Mouse (Mus musculus): ENCODE measurements around the gene Gm49394. TPM values are rescaled to one million over a fixed set of nuclear protein-coding genes. Genes with fewer than 3 reads are reported as not detected.

The Gm49394 gene
- polyA plus RNA-seq, 1 experiment from 2014 or later = not detected

GRCm38 (mm10) chr7:142657821-142658614 lies 11.7 kb downstream of the Gm49394 start:
- WGBS = 2% methylated on average over 33 of the region's 34 CpGs
- Histone ChIP-seq H3K36me3 (no peaks in the 10 kb centered on the region; the same call in 1 of the 2 replicates), H3K4me1 (peaks cover 25% of the 10 kb centered on the region), H3K27me3 (replicated peaks) (peaks cover 98% of the 10 kb centered on the region), H3K4me2 (replicated peaks) (peak overlapping the region; percentile 61), H3K4me3 (peak overlapping the region; percentile 39), H3K27ac (no peak overlapping the region), H3K9ac (peak overlapping the region; percentile 59), H3K9me3 (no peaks in the 10 kb centered on the region)
- no peak for ATAC-seq (ENCODE audit: low FRiP score, low read depth)

- 5% methylated on average over 9 of the region's 9 CpGs for WGBS
- Histone ChIP-seq H3K36me3 (no peaks in the 10 kb centered on the region; the same call in 1 of the 2 replicates), H3K4me1 (peaks cover 25% of the 10 kb centered on the region), H3K9ac (peak overlapping the region; percentile 59; the same call in 1 of the 2 replicates), H3K4me3 (peak overlapping the region; percentile 39), H3K4me2 (replicated peaks) (peak overlapping the region; percentile 61), H3K27me3 (replicated peaks) (peaks cover 97% of the 10 kb centered on the region), H3K27ac (no peak overlapping the region), H3K9me3 (no peaks in the 10 kb centered on the region)
- ATAC-seq (ENCODE audit: low FRiP score, low read depth) = no peak
These were observed 12.4 kb downstream of the Gm49394 start for GRCm38 (mm10) chr7:142657341-142657791.

DNA sequence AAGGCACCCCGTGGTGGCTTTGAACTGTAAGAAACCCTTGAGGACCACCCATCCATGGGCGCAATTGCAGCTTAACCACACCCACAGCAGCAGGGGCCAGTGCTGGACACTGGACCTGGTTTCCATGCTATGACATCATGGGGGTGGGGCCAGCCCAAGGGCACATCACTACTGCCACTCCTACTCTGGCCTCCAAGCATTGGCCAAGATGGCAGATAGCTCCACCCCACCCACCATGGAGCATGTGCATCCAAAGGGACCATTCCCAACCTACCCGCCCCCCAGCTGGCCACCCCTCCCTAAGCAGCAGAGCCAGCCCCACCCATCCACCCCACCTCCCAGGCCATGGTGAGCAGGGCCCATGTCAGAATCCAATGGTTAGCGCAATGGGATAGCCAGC lies 13.7 kb downstream of the Gm49394 start:
- H3K4me1 ChIP-seq = peaks cover 25% of the 10 kb centered on the region

GRCm38 (mm10) chr7:142655633-142656032 lies 14.1 kb downstream of the Gm49394 start:
- H3K36me3 ChIP-seq = no peaks in the 10 kb centered on the region; the same call in 1 of the 2 replicates
- WGBS = 8% methylated on average over 11 of the region's 11 CpGs
- no peak for ATAC-seq (ENCODE audit: low FRiP score, low read depth)
- no peak overlapping the region for H3K27ac ChIP-seq
- H3K4me2 ChIP-seq (replicated peaks) = peak overlapping the region; percentile 61
- H3K9me3 ChIP-seq = no peaks in the 10 kb centered on the region
- H3K9ac ChIP-seq = no peak overlapping the region
- peaks cover 82% of the 10 kb centered on the region for H3K27me3 ChIP-seq (replicated peaks)
- H3K4me1 ChIP-seq = peaks cover 21% of the 10 kb centered on the region
- H3K4me3 ChIP-seq = peak overlapping the region; percentile 22; the same call in 1 of the 2 replicates

More for the DNA sequence above, 13.7 kb downstream of the Gm49394 start:
- ATAC-seq (ENCODE audit: low FRiP score, low read depth) = no peak
- Histone ChIP-seq H3K9me3 (no peaks in the 10 kb centered on the region), H3K36me3 (no peaks in the 10 kb centered on the region; the same call in 1 of the 2 replicates), H3K27me3 (replicated peaks) (peaks cover 86% of the 10 kb centered on the region), H3K4me2 (replicated peaks) (peak overlapping the region; percentile 61), H3K27ac (no peak overlapping the region), H3K4me3 (peak overlapping the region; percentile 22), H3K9ac (no peak overlapping the region)
- 32% methylated on average over 4 of the region's 4 CpGs for WGBS

DNA sequence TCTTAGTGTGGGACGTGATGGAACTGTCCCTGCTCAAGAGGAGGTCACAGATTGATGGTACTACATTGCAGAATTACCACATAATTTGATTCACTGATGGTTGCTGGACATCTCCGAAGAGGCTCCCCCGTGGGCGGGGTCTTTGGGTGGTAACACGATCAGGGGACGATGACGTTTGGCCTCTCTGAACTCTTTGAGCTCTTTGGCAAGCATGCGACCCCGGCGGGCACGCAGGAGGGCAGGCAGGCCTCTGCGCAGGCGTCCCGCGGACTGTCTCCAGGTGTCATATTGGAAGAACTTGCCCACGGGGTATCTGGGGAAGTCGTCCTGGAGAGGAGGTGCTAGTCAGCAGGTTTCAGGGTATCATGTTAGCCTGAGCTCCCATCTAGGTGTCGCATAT lies 16.0 kb downstream of the Gm49394 start:
- 15% methylated on average over 18 of the region's 18 CpGs for WGBS
- no peak for ATAC-seq (ENCODE audit: low FRiP score, low read depth)
- Histone ChIP-seq H3K4me2 (replicated peaks) (0 out of 2 replicates have a peak overlapping the region, but pooled peaks have one; percentile 61), H3K36me3 (no peaks in the 10 kb centered on the region; the same call in 1 of the 2 replicates), H3K27me3 (replicated peaks) (peaks cover 63% of the 10 kb centered on the region), H3K4me3 (no peak overlapping the region), H3K9me3 (no peaks in the 10 kb centered on the region), H3K27ac (no peak overlapping the region), H3K4me1 (peaks cover 8% of the 10 kb centered on the region), H3K9ac (no peak overlapping the region)

DNA sequence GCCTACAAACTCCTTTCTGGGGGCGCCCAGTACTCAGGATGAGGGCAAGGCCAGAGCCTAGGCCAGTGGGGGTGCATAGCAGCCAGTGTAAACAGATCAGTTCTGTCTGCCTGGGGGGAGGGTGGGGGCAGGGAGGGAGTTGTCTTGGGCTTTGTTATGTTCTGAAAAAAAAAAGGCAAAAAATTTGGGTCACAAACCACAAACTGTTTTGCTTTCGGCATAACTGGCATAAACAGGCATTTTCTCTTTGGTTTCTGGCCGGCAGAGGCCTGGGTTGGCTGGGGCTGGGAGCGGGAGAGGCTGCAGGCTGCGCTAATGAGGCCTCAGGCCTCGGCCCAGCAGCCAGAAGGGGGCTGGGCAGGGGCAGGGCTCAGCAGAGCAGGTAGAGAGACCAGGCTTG lies 23.1 kb downstream of the Gm49394 start:
- Histone ChIP-seq H3K4me2 (replicated peaks) (no peak overlapping the region), H3K9me3 (no peaks in the 10 kb centered on the region), H3K4me3 (no peak overlapping the region), H3K27ac (no peak overlapping the region), H3K36me3 (no peaks in the 10 kb centered on the region), H3K4me1 (no peaks in the 10 kb centered on the region), H3K27me3 (replicated peaks) (no peaks in the 10 kb centered on the region; the same call in 1 of the 2 replicates), H3K9ac (no peak overlapping the region)
- no peak for ATAC-seq (ENCODE audit: low FRiP score, low read depth)
- WGBS = 25% methylated on average over 6 of the region's 6 CpGs

- whole genome bisulfite sequencing = 57% methylated on average over 5 of the region's 5 CpGs
- ATAC-seq (ENCODE audit: low FRiP score, low read depth) = no peak
These were observed 24.7 kb downstream of the Gm49394 start for GRCm38 (mm10) chr7:142645045-142645444.

DNA sequence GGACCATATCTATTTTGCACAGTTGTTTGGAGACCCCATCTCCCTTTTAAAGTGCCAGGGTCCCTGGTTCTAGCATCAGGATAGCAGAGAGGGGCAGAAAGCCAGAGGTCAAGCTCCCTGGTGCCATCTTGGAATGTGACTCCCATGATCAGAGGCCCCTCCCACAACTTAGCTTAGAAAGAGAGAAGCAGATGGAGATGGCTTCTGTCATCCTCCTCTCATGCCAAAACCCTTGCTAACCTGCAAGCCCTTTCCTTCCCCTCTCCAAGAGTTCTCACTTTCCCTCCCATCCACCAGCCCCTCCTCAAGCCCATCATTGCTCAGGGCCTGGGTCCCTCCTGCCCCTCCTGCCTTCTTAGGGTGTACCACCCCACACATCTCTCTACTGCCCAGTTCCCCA lies 33.6 kb downstream of the Gm49394 start:
- no peaks in the 10 kb centered on the region for H3K36me3 ChIP-seq
- H3K4me3 ChIP-seq = no peak overlapping the region
- H3K9me3 ChIP-seq = no peaks in the 10 kb centered on the region
- H3K27ac ChIP-seq = no peak overlapping the region
- H3K4me2 ChIP-seq (replicated peaks) = no peak overlapping the region
- H3K4me1 ChIP-seq = peaks cover 2% of the 10 kb centered on the region; the same call in 1 of the 2 replicates
- no peak overlapping the region for H3K9ac ChIP-seq
- ATAC-seq (ENCODE audit: low FRiP score, low read depth) = no peak
- H3K27me3 ChIP-seq (replicated peaks) = no peaks in the 10 kb centered on the region

More at GRCm38 (mm10) chr7:142645045-142645444, 24.7 kb downstream of the Gm49394 start:
- Histone ChIP-seq H3K27ac (no peak overlapping the region), H3K9ac (no peak overlapping the region), H3K4me2 (replicated peaks) (no peak overlapping the region), H3K4me1 (no peaks in the 10 kb centered on the region), H3K27me3 (replicated peaks) (no peaks in the 10 kb centered on the region), H3K4me3 (no peak overlapping the region), H3K9me3 (no peaks in the 10 kb centered on the region), H3K36me3 (no peaks in the 10 kb centered on the region)

GRCm38 (mm10) chr7:142630691-142631090 lies 39.1 kb downstream of the Gm49394 start:
- H3K4me2 ChIP-seq (replicated peaks) = no peak overlapping the region
- H3K27ac ChIP-seq = no peak overlapping the region
- no peaks in the 10 kb centered on the region for H3K27me3 ChIP-seq (replicated peaks)
- no peak overlapping the region for H3K9ac ChIP-seq
- no peaks in the 10 kb centered on the region for H3K9me3 ChIP-seq
- H3K4me3 ChIP-seq = no peak overlapping the region
- H3K36me3 ChIP-seq = no peaks in the 10 kb centered on the region
- H3K4me1 ChIP-seq = no peaks in the 10 kb centered on the region
- no peak for ATAC-seq (ENCODE audit: low FRiP score, low read depth)
- 87% methylated on average over 10 of the region's 10 CpGs for WGBS

- Histone ChIP-seq H3K9ac (no peak overlapping the region), H3K4me1 (no peaks in the 10 kb centered on the region), H3K4me3 (no peak overlapping the region), H3K9me3 (no peaks in the 10 kb centered on the region), H3K36me3 (no peaks in the 10 kb centered on the region), H3K27ac (no peak overlapping the region), H3K4me2 (replicated peaks) (no peak overlapping the region), H3K27me3 (replicated peaks) (no peaks in the 10 kb centered on the region)
- no peak for ATAC-seq (ENCODE audit: low FRiP score, low read depth)
- WGBS = 81% methylated on average over 6 of the region's 6 CpGs
These were observed 39.9 kb downstream of the Gm49394 start for GRCm38 (mm10) chr7:142629806-142630205.

DNA sequence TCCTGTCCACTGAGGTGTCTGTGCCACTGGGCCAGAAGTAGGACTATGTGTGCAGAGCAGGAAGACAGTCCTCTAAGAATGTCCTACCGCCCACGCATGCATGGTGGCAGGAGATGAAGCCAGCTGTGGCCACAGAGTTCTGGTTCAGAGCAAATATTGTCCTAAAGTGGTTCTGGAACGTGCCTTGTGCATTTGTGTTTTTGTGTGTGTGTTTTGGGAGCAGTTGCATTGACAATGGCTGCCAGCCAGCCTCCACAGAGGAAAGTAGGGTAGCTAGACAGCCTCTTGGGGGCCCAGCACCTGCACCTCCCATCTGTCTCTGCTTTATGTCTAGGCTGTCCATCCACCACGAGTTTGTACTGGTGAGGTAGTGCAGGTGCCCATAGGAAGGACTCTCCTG lies 47.6 kb downstream of the Gm49394 start:
- Histone ChIP-seq H3K9me3 (no peaks in the 10 kb centered on the region), H3K27ac (no peak overlapping the region), H3K9ac (no peak overlapping the region), H3K27me3 (replicated peaks) (no peaks in the 10 kb centered on the region), H3K4me2 (replicated peaks) (no peak overlapping the region), H3K36me3 (peaks cover 3% of the 10 kb centered on the region; the same call in 1 of the 2 replicates), H3K4me1 (no peaks in the 10 kb centered on the region), H3K4me3 (no peak overlapping the region)
- ATAC-seq (ENCODE audit: low FRiP score, low read depth) = no peak
- WGBS = 73% methylated on average over 4 of the region's 4 CpGs

DNA sequence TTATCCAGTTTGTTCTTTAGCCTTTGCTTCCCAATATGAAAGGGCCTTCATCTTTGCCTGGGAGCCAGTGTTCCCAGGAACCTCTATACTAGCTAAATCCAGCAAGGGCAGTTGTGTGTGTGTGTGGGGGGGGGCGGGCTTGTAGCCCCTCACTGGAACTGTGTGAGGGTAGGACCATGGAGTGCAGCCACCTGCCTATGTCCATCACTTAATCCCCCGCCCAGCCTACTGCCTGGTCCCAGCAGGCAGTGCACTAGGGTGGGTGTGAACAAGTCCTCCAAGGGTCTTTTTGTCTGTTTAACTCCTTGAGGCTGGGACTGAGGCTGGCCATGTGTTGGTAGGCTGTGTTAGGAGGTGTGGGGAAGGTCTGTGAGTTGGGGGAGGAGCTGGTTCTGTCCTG lies 56.7 kb downstream of the Gm49394 start:
- H3K36me3 ChIP-seq = no peaks in the 10 kb centered on the region
- H3K4me3 ChIP-seq = no peak overlapping the region
- H3K4me1 ChIP-seq = peaks cover 17% of the 10 kb centered on the region
- H3K9ac ChIP-seq = no peak overlapping the region
- no peaks in the 10 kb centered on the region for H3K9me3 ChIP-seq
- WGBS = 54% methylated on average over 2 of the region's 2 CpGs
- no peaks in the 10 kb centered on the region for H3K27me3 ChIP-seq (replicated peaks)
- H3K4me2 ChIP-seq (replicated peaks) = no peak overlapping the region
- ATAC-seq (ENCODE audit: low FRiP score, low read depth) = no peak
- H3K27ac ChIP-seq = no peak overlapping the region

All from neural tube, embryonic 12.5 days (tissue).